Mouse (Mus musculus) midbrain, embryonic 16.5 days (tissue): ENCODE measurements around the gene Eml2. TPM values are rescaled to one million over a fixed set of nuclear protein-coding genes. Genes with fewer than 3 reads are reported as not detected.

ENCODE experiments used
- ATAC-seq: fragments of 200-750 bp; cut with Nextera tagmentation; 2 replicates; pipeline ENCODE4 v1.8.0; 2017; ENCODE audit warnings: moderate TSS enrichment
- H3K27ac ChIP-seq: fragments of 300-500 bp; sonication (generic); 2 replicates; pipeline ENCODE4 v1.5.1; 2014; ENCODE audit warnings: mild to moderate bottlenecking, low read length, mixed read lengths
- H3K27me3 ChIP-seq: fragments of 300-500 bp; sonication (generic); 2 replicates; pipeline ENCODE4 v1.6.1; 2014; ENCODE audit warnings: low read depth, low read length, mixed read lengths; ENCODE audit not compliant: control insufficient read depth, insufficient read depth
- H3K36me3 ChIP-seq: fragments of 300-500 bp; sonication (generic); 2 replicates; pipeline ENCODE4 v1.6.1; 2014; ENCODE audit warnings: mild to moderate bottlenecking, low read length, moderate library complexity, mixed read lengths; ENCODE audit not compliant: control insufficient read depth, insufficient read depth
- H3K4me1 ChIP-seq: fragments of 300-500 bp; sonication (generic); 2 replicates; pipeline ENCODE4 v1.6.1; 2014; ENCODE audit warnings: mild to moderate bottlenecking, low read length, mixed read lengths; ENCODE audit not compliant: control insufficient read depth, insufficient read depth
- H3K4me2 ChIP-seq: fragments of 300-500 bp; sonication (generic); 2 replicates; pipeline ENCODE4 v1.6.1; 2014; ENCODE audit warnings: mild to moderate bottlenecking, low read length, mixed read lengths
- H3K4me3 ChIP-seq: fragments of 300-500 bp; sonication (generic); 2 replicates; pipeline ENCODE4 v1.5.1; 2014; ENCODE audit warnings: low read depth, mild to moderate bottlenecking, low read length, moderate library complexity, mixed read lengths
- H3K9ac ChIP-seq: fragments of 300-500 bp; sonication (generic); 2 replicates; pipeline ENCODE4 v1.6.1; 2014; ENCODE audit warnings: low read depth, low read length, mixed read lengths
- H3K9me3 ChIP-seq: fragments of 300-500 bp; sonication (generic); replicated peaks from 2 replicates; pipeline ENCODE4 v1.6.1; 2014; ENCODE audit warnings: mild to moderate bottlenecking, low read length, mixed read lengths; ENCODE audit not compliant: control insufficient read depth, poor library complexity, severe bottlenecking
- WGBS: fragments of 180-500 bp; shearing (Covaris S2); extraction: QIAGEN DNeasy Blood & Tissue Kit; methylation state at CpG from one replicate; pipeline ENCODE4 v1.1.7; 2014; 5-methylcytosine and 5-hydroxymethylcytosine counted together
- polyA plus RNA-seq: library from polyadenylated mRNA; unstranded; fragments of >200 nt; fragmentation: Nextera tagmentation; extraction: Ambion mirVana; gene quantifications from 2 replicates; pipeline ENCODE4 v1.2.1, GENCODE M21; 2015

Eml2 gene
- polyA plus RNA-seq, 1 experiment from 2014 or later, result 10.6 TPM

DNA sequence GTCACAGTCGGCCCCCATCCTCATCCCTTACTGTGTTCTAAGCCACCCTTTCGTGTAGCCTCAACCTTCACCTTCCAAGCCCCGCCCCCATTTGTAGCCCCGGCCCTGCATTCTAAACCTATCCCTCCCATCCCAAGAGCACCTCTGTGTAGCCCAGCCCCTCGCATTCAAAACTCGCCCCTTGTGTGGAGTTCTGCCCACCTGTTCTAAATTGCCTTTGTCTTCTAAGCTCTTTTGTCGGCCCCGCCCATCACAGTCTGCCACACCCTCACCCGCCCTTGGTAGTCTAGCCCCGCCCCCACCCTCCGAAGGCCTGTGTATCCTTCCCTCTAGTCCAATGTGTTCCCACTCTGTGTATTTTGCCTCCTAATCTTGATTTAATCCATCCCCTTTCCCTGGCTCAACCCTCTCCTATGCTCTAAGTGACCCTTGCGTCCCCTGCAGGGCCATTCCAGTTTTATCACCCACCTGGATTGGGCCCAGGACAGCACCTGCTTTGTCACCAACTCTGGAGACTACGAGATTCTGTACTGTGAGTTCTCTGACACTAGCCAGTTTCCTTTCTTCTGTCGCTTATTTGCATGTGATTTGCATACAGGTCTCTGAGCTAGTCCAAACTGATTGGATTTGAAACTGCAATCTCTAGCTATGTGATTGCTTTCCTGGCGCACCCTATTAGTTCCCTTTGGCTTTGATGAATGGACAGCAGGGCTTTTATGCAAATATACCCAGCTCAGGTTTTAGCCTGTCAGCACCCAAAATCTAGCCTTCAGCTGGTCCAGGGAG lies 26.0 kb downstream of the Eml2 start:
- WGBS, result 63% methylated on average over 15 of the region's 15 CpGs
- peak; percentile 15; the same call in 1 of the 2 replicates for ATAC-seq

DNA sequence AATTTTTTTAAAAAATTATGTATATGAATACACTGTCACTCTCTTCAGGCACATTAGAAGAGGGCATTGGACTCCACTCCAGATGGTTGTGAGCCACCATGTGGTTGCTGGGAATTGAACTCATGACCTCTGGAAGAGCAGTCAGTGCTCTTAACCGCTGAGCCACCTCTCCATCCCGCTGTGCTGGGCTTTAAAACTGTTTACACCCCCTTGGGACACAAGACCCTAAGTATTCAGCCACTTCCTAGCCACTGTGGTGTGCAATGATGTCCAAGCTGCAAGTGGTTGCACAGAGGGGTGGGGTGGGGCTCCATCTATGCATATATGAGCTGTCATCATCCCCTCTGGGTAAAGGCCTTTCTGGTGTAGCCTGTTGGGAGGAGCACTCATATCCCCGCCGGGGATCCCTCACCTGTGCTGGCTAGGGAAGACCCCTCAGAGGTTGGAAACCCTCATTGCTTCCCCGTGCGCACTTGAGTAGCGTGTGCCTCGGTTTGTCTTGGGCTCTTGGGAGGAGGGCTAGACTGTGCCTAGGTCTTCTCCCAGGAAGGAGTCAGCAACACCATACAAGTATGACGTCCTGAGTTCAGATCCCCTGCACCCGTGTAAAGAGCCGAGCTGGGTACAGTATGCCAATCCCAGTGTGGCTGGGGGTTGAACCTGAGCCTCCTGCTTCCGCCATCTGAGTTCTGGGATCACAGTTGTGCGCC lies 32.1 kb downstream of the Eml2 start:
- Histone ChIP-seq H3K27me3 (no peaks in the 10 kb centered on the region), H3K4me1 (peaks cover 5% of the 10 kb centered on the region), H3K4me3 (no peak overlapping the region), H3K36me3 (peaks cover 14% of the 10 kb centered on the region), H3K9me3 (no peaks in the 10 kb centered on the region), H3K27ac (no peak overlapping the region), H3K9ac (no peak overlapping the region), H3K4me2 (no peak overlapping the region)
- no peak for ATAC-seq
- WGBS, result 85% methylated on average over 13 of the region's 13 CpGs

More for the DNA sequence above, 26.0 kb downstream of the Eml2 start:
- Histone ChIP-seq H3K9me3 (no peaks in the 10 kb centered on the region), H3K4me2 (no peak overlapping the region), H3K27me3 (no peaks in the 10 kb centered on the region), H3K9ac (no peak overlapping the region), H3K4me1 (no peaks in the 10 kb centered on the region), H3K36me3 (peaks cover 25% of the 10 kb centered on the region), H3K27ac (no peak overlapping the region), H3K4me3 (no peak overlapping the region)

DNA sequence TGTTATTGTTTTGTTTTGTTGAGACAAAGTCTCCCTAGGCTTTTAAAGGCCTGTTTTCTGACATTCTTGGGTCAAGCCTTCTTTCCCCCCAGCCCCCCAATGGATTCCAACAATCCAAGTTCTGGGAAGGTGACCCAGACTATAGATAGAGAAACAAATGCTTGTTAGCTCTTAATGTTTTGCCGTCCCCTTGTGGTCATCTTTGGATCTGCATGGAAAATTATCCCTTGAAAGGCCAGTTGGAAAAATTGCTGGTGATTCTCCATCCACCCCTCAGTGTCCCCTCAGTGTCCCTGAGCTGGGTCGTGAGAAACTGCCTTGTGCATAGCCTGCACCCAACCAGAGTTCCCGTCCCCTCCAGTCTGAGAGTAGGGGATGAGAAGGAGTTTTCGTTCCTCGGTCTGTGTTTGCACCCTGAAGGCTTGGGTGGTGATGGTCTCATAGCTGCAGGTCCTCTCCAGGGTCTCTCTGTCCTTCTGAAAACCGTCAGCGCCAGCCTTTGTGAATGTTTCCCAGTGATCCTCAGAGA lies 32.8 kb downstream of the Eml2 start:
- Histone ChIP-seq H3K9me3 (no peaks in the 10 kb centered on the region), H3K4me1 (peaks cover 5% of the 10 kb centered on the region), H3K9ac (no peak overlapping the region), H3K27me3 (no peaks in the 10 kb centered on the region), H3K4me2 (no peak overlapping the region), H3K4me3 (no peak overlapping the region), H3K36me3 (peaks cover 11% of the 10 kb centered on the region), H3K27ac (no peak overlapping the region)
- no peak for ATAC-seq
- WGBS, result 53% methylated on average over 7 of the region's 7 CpGs

DNA sequence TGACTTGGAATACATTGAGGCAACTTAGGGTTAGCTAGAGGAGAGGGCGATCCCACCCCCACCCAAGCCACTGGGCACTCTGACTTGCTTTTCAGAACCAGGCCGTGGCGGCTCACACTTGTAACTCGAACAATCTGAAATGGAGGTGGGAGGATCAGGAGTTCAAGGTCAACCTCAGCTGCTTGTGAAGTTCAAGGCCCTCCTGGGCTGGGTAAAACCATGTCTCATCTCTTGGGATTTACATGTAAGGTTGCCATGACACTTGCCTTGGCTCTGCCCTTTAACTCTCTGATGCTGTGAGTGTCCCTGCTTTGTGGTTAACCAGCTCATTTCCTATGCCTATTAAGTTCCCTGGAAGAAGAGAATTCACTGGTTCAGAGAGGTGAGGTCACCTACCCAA lies 33.3 kb downstream of the Eml2 start:
- no peaks in the 10 kb centered on the region for H3K27me3 ChIP-seq
- H3K4me1 ChIP-seq, result peaks cover 5% of the 10 kb centered on the region
- no peak overlapping the region for H3K4me2 ChIP-seq
- no peak overlapping the region for H3K27ac ChIP-seq
- no peak for ATAC-seq
- peaks cover 6% of the 10 kb centered on the region for H3K36me3 ChIP-seq
- no peak overlapping the region for H3K4me3 ChIP-seq
- no peaks in the 10 kb centered on the region for H3K9me3 ChIP-seq
- 86% methylated on average over 4 of the region's 4 CpGs for WGBS
- H3K9ac ChIP-seq, result no peak overlapping the region

DNA sequence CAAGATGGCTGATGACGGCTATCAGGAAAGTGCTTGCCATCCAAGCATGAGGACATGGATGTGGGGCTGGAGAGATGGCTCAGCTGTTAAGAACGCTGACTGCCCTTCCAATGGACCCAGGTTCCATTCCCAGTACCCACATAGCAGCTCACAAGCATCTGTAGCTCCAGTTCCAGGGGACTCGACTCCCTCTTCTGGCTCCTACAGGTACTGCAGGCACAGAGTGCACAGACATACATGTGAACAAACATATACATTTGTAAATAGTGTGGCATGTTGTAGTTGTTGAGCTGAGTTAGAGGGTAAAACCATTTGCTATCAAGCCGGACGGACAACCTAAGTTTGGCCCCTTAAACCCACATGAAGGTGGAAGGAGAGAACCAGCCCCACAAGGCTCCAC lies 33.8 kb downstream of the Eml2 start:
- Histone ChIP-seq H3K36me3 (peaks cover 2% of the 10 kb centered on the region), H3K27ac (no peak overlapping the region), H3K9me3 (no peaks in the 10 kb centered on the region), H3K9ac (no peak overlapping the region), H3K27me3 (no peaks in the 10 kb centered on the region), H3K4me2 (no peak overlapping the region), H3K4me3 (no peak overlapping the region), H3K4me1 (peaks cover 5% of the 10 kb centered on the region)
- no peak for ATAC-seq
- WGBS, result 97% methylated on average over 5 of the region's 5 CpGs

DNA sequence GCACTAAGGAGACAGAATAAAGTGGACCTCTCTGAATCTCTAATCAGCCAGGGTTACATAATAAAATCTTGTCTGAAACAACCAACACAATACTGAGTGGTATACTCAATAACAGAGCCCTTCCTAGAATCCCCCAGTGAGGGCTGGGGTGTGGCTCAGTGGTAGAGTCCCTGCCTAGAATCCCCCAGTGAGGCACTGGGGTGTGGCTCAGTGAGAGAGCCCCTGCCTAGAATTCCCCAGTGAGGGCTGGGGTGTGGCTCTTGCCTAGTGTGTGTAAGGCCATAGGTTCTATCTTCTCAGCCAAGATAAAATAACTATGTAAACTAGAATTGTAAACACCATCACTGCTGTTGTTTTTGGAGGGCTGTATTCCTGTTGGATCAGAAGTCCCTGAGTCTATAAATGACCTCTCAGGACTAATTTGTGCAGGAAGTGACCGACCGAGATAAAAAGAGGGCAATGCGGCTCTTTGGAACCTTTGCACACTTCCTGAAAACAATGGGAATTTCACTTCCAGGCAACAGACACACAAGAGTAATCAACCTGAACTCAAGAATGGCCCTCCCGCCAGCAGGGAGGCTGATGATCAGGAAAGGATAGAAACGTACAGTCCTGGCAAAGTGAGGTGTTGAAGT lies 34.9 kb downstream of the Eml2 start:
- H3K27me3 ChIP-seq, result no peaks in the 10 kb centered on the region
- ATAC-seq, result no peak
- no peak overlapping the region for H3K4me2 ChIP-seq
- H3K4me1 ChIP-seq, result peaks cover 5% of the 10 kb centered on the region
- H3K27ac ChIP-seq, result no peak overlapping the region
- no peak overlapping the region for H3K9ac ChIP-seq
- 49% methylated on average over 5 of the region's 5 CpGs for WGBS
- H3K36me3 ChIP-seq, result no peaks in the 10 kb centered on the region
- H3K4me3 ChIP-seq, result no peak overlapping the region
- H3K9me3 ChIP-seq, result no peaks in the 10 kb centered on the region

DNA sequence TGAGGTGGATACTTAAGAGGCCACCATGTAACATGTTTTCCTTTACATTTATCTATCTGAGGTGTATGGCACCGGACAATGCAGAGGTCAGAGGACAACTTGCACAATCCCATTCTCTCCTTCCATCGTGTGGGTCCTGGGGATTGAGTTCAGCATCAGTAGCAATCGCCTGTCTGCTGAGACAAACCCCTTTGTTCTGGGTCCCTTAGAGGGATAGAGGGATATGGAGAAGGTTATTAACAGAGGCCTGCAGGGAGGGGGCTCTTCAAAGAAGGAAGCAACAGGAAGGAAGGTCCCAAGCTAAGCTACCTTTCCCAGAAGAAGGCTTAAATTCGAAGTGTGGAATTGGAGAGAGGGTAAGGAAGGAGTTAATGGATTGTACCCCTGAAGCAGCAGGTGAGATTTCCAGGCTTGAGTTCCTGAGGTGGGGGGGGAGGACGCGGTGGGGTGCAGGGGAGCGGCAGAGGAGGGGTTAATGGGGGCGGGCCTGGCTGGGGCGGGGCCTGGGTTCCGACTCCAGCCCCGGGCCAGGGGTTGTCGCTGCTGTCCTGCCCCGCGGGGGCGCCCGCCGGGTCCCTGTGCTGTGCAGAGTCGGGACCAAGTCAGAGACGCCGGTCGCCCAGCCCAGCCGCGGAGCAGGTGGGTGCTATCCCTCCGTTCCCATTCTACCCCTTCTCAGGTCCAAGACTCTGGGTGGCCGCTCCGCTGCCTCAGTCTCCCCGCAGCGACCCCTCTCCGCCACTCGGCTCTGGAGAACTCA lies 36.0 kb downstream of the Eml2 start, which contains the start of gene Gpr4:
Gene Gpr4 (plus strand): TSS at position 543 of the 760 bp plus-strand sequence.
- peak within 1 kb of the TSS; percentile 72 for H3K4me2 ChIP-seq
- no peaks in the 10 kb centered on the region for H3K27me3 ChIP-seq
- no peaks in the 10 kb centered on the region for H3K9me3 ChIP-seq
- H3K27ac ChIP-seq, result no peak within 1 kb of the TSS
- H3K4me1 ChIP-seq, result peaks cover 5% of the 10 kb centered on the region
- peak; percentile 66; the same call in 1 of the 2 replicates for ATAC-seq
- 1% methylated on average over 16 of the region's 30 CpGs for WGBS
- H3K9ac ChIP-seq, result peak within 1 kb of the TSS; percentile 64
- H3K36me3 ChIP-seq, result no peaks in the 10 kb centered on the region
- H3K4me3 ChIP-seq, result peak within 1 kb of the TSS; percentile 44

DNA sequence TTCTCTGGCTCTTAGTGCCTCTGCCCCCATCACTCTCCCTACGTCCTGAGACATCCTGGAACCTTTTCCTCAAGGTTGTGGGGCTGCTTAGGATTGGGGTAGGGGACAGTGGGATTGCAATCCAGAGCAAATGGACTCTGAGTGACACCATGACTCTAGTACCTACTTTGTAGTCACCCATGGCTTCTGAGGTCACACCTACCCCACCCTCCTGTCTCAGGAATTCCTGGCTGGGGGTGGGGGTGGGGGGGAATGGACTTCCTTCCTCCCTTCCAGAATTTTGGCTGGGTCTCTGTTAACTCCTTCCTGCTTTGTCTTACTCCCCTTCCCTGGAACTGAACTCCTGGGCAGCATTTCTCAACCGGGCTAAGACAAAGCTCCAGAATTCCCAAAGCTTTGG lies 37.2 kb downstream of the Eml2 start:
- Histone ChIP-seq H3K9me3 (no peaks in the 10 kb centered on the region), H3K9ac (no peak overlapping the region), H3K27me3 (no peaks in the 10 kb centered on the region), H3K36me3 (no peaks in the 10 kb centered on the region), H3K27ac (no peak overlapping the region), H3K4me2 (no peak overlapping the region), H3K4me3 (no peak overlapping the region), H3K4me1 (peaks cover 5% of the 10 kb centered on the region)
- ATAC-seq, result no peak
- WGBS, result 82% methylated on average over 2 of the region's 2 CpGs
